In the genomic region with DNA sequence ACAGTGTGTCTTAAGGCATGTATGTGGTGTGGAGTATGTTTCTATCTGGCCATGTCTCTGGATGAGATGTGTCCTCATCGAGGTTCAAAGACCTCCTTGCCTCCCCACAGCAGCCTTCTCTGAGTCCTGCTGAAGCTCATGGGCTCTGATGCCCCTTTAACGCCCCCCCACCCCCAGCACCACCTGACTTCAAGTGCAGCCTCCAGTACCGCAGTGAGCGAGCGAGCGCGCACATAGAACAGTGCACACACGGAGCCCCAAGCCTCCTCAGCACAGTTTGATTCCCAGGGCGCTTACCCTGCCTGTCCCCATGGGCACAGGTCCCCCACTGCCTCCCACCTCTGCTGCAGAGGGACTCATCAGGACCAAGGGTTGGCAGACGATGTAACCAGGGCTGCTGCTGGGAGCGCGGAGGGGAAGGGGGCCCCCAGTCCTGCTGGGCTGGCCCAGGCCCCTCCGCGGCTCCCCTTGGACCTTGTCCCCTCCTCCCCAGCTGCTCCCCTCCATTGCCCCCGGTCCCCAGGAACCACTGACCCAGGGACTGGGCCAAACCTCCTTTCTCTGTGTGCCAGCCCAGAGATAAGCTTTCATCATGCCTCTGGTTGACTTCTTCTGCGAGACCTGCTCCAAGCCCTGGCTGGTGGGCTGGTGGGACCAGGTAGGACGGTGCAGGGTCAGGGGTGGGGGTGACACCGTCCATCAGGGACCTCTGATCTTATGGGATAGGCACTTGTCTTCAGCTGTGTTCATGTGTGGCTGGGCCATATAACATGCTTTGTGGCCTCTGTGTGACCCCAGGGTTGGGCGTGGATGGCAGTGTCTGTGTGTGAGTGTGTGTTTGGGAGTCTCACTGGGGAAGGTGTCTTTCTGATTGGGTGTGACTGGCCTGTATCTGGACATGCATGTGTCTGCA, we compare ENCODE assay signal across 9 mouse cellular contexts. TPM values are rescaled to one million over a fixed set of nuclear protein-coding genes. Genes with fewer than 3 reads are reported as not detected.
DNase-seq lines count a peak whose midpoint lies in the region; ATAC-seq and TF ChIP-seq lines count a peak whose summit lies in the region.
"Had no signal": no experiment of that assay in that cellular context is flagged by ENCODE, and none has a peak within 500 bp of the region (broad histone marks: within the 10 kb centered on the region; RNA-seq: fewer than 3 reads in every experiment).

No protein-coding gene starts in this region.

- no peak overlapping the region for H3K9ac ChIP-seq in heart, embryonic 15.5 days
- peak overlapping the region; percentile 73 for H3K9ac ChIP-seq in hindbrain, embryonic 12.5 days
- H3K9ac ChIP-seq in limb, embryonic 14.5 days (ENCODE audit: low read depth, low read length, severe bottlenecking), result peak overlapping the region; percentile 52; the same call in 1 of the 2 replicates
- H3K9ac ChIP-seq in stomach, embryonic 15.5 days, result no peak overlapping the region

- no peak for TF ChIP-seq CTCF in cerebellum, adult 2 months (IDR thresholded peaks at IDR 0.05; ENCODE audit: borderline replicate concordance, insufficient read depth, low read depth, low read length)

- H3K4me1 ChIP-seq in heart, embryonic 15.5 days (replicated peaks), result peaks cover 6% of the 10 kb centered on the region
- peaks cover 7% of the 10 kb centered on the region; the same call in 1 of the 2 replicates for H3K4me1 ChIP-seq in cerebellum, adult 2 months (ENCODE audit: control insufficient read depth, insufficient read depth, low read length)
- H3K4me1 ChIP-seq in hindbrain, embryonic 12.5 days, result peaks cover 30% of the 10 kb centered on the region
- peaks cover 6% of the 10 kb centered on the region; the same call in 1 of the 2 replicates for H3K4me1 ChIP-seq in limb, embryonic 14.5 days (ENCODE audit: control insufficient read depth, insufficient read depth, low read length)
- 0 out of 2 replicates have a peak, but pooled peaks cover 6% of the 10 kb centered on the region for H3K4me1 ChIP-seq in stomach, embryonic 15.5 days

- WGBS in heart, embryonic 15.5 days, result 45% methylated on average over 19 of the region's 19 CpGs
- WGBS in cerebellum, adult 2 months, result 5% methylated on average over 19 of the region's 19 CpGs
- WGBS in hindbrain, embryonic 12.5 days, result 28% methylated on average over 19 of the region's 19 CpGs
- WGBS in limb, embryonic 14.5 days, result 30% methylated on average over 17 of the region's 19 CpGs
- WGBS in stomach, embryonic 15.5 days, result 30% methylated on average over 19 of the region's 19 CpGs

- H3K36me3 ChIP-seq in heart, embryonic 15.5 days, result peaks cover 9% of the 10 kb centered on the region; the same call in 1 of the 2 replicates
- 0 out of 2 replicates have a peak, but pooled peaks cover 4% of the 10 kb centered on the region for H3K36me3 ChIP-seq in hindbrain, embryonic 12.5 days
- no peaks in the 10 kb centered on the region for H3K36me3 ChIP-seq in limb, embryonic 14.5 days (ENCODE audit: control insufficient read depth, insufficient read depth, low read length)
- no peaks in the 10 kb centered on the region for H3K36me3 ChIP-seq in stomach, embryonic 15.5 days

- no peak overlapping the region for H3K27ac ChIP-seq in heart, embryonic 15.5 days
- peak overlapping the region; percentile 78 for H3K27ac ChIP-seq in cerebellum, adult 2 months (ENCODE audit: insufficient read depth, low read length)
- H3K27ac ChIP-seq in hindbrain, embryonic 12.5 days, result peak overlapping the region; percentile 56; the same call in 1 of the 2 replicates
- H3K27ac ChIP-seq in limb, embryonic 14.5 days (replicated peaks; ENCODE audit: low read depth, low read length), result no peak overlapping the region
- H3K27ac ChIP-seq in stomach, embryonic 15.5 days, result no peak overlapping the region

- 0 out of 2 replicates have a peak, but pooled peaks have one; percentile 38 for ATAC-seq in heart, embryonic 15.5 days (replicated peaks; ENCODE audit: insufficient number of reproducible peaks, insufficient read depth, low FRiP score, low read depth)
- peak; percentile 71 for ATAC-seq in hindbrain, embryonic 12.5 days (ENCODE audit: low FRiP score)
- ATAC-seq in limb, embryonic 14.5 days (ENCODE audit: low FRiP score, low read depth), result peak; percentile 75
- peak; percentile 42; the same call in 1 of the 2 replicates for ATAC-seq in stomach, embryonic 15.5 days (ENCODE audit: insufficient read depth, low FRiP score, low read depth)

- TF ChIP-seq POLR2A in cerebellum, adult 2 months (IDR thresholded peaks at IDR 0.05; ENCODE audit: borderline replicate concordance, insufficient read depth, low read length), result peak; percentile 87
- TF ChIP-seq POLR2A in limb, embryonic 14.5 days (IDR thresholded peaks at IDR 0.05; ENCODE audit: borderline replicate concordance, extremely low read depth, insufficient read depth, insufficient read length), result no peak

- H3K27me3 ChIP-seq in heart, embryonic 15.5 days, result no peaks in the 10 kb centered on the region
- no peaks in the 10 kb centered on the region for H3K27me3 ChIP-seq in cerebellum, adult 2 months (ENCODE audit: control insufficient read depth, insufficient read depth, low read length)
- H3K27me3 ChIP-seq in hindbrain, embryonic 12.5 days, result no peaks in the 10 kb centered on the region
- H3K27me3 ChIP-seq in limb, embryonic 14.5 days (ENCODE audit: control insufficient read depth, insufficient read depth, low read length), result no peaks in the 10 kb centered on the region
- no peaks in the 10 kb centered on the region for H3K27me3 ChIP-seq in stomach, embryonic 15.5 days (replicated peaks)

- no peak for DNase-seq in heart, adult 9 months (ENCODE audit: low spot score in 2 of 2)
- DNase-seq in cerebellum, adult 2 months, result peak; percentile 74 to 75
- no peak for DNase-seq in limb, embryonic 14.5 days (ENCODE audit: low spot score)
- no peak for DNase-seq in spleen, postnatal 36 days (ENCODE audit: low spot score in 2 of 2)
- no peak for DNase-seq in spleen, postnatal 14 days (ENCODE audit: low spot score in 2 of 2)

- no peaks in the 10 kb centered on the region for H3K9me3 ChIP-seq in heart, embryonic 15.5 days (replicated peaks)
- no peaks in the 10 kb centered on the region for H3K9me3 ChIP-seq in hindbrain, embryonic 12.5 days (replicated peaks)
- no peaks in the 10 kb centered on the region for H3K9me3 ChIP-seq in limb, embryonic 14.5 days (ENCODE audit: control insufficient read depth, low read length)
- no peaks in the 10 kb centered on the region for H3K9me3 ChIP-seq in stomach, embryonic 15.5 days

- peak overlapping the region; percentile 34 for H3K4me3 ChIP-seq in heart, embryonic 15.5 days
- peak overlapping the region; percentile 99 for H3K4me3 ChIP-seq in cerebellum, adult 2 months (replicated peaks; ENCODE audit: insufficient read depth, low read depth, low read length)
- H3K4me3 ChIP-seq in hindbrain, embryonic 12.5 days, result peak overlapping the region; percentile 48
- peak overlapping the region; percentile 34 for H3K4me3 ChIP-seq in limb, embryonic 14.5 days (replicated peaks; ENCODE audit: low read length)
- peak overlapping the region; percentile 30 for H3K4me3 ChIP-seq in stomach, embryonic 15.5 days (replicated peaks)
- H3K4me3 ChIP-seq: erythroblast, embryonic 14.5 days had no signal

- peak overlapping the region; percentile 54 for H3K4me2 ChIP-seq in heart, embryonic 15.5 days
- H3K4me2 ChIP-seq in hindbrain, embryonic 12.5 days (replicated peaks), result peak overlapping the region; percentile 60
- H3K4me2 ChIP-seq in limb, embryonic 14.5 days (replicated peaks; ENCODE audit: low read depth, low read length, severe bottlenecking), result peak overlapping the region; percentile 47
- peak overlapping the region; percentile 47 for H3K4me2 ChIP-seq in stomach, embryonic 15.5 days

RNA-seq across cellular contexts. Expression of gene Pde4a, which starts 31.3 kb away (rescaled TPM):
- 13.0 and 13.5 TPM in 2 replicates for polyA plus RNA-seq in heart, embryonic 15.5 days (2015; fragmentation: Nextera tagmentation; extraction: Ambion mirVana)
- polyA plus RNA-seq in cerebellum, adult 2 months (2012; rRNA removed), result 51.2 and 57.4 TPM in 2 replicates
- polyA plus RNA-seq in hindbrain, embryonic 12.5 days (2016; fragmentation: Nextera tagmentation; extraction: Ambion mirVana), result 11.4 and 11.7 TPM in 2 replicates
- polyA plus RNA-seq in limb, embryonic 14.5 days (2012; rRNA removed), result 5.7 and 7.1 TPM in 2 replicates
- polyA plus RNA-seq in limb, embryonic 14.5 days (2014; fragmentation: Nextera tagmentation; extraction: Ambion mirVana), result 4.4 and 5.7 TPM in 2 replicates
- polyA plus RNA-seq in stomach, embryonic 15.5 days (2015; fragmentation: Nextera tagmentation; extraction: Ambion mirVana), result 5.9 and 6.2 TPM in 2 replicates

RNA-seq across cellular contexts. Expression of gene Keap1, which starts 42.4 kb away (rescaled TPM):
- 43.4 and 56.9 TPM in 2 replicates for polyA plus RNA-seq in heart, embryonic 15.5 days (2015; fragmentation: Nextera tagmentation; extraction: Ambion mirVana)
- polyA plus RNA-seq in cerebellum, adult 2 months (2012; rRNA removed), result 60.5 and 63.1 TPM in 2 replicates
- polyA plus RNA-seq in hindbrain, embryonic 12.5 days (2016; fragmentation: Nextera tagmentation; extraction: Ambion mirVana), result 54.8 and 55.6 TPM in 2 replicates
- 52.8 and 73.8 TPM in 2 replicates for polyA plus RNA-seq in limb, embryonic 14.5 days (2012; rRNA removed)
- polyA plus RNA-seq in limb, embryonic 14.5 days (2014; fragmentation: Nextera tagmentation; extraction: Ambion mirVana), result 50.4 and 52.3 TPM in 2 replicates
- polyA plus RNA-seq in stomach, embryonic 15.5 days (2015; fragmentation: Nextera tagmentation; extraction: Ambion mirVana), result 61.1 and 61.6 TPM in 2 replicates

RNA-seq across cellular contexts. Expression of gene Cdc37, which starts 47.0 kb away (rescaled TPM):
- 203 and 229 TPM in 2 replicates for polyA plus RNA-seq in heart, embryonic 15.5 days (2015; fragmentation: Nextera tagmentation; extraction: Ambion mirVana)
- polyA plus RNA-seq in cerebellum, adult 2 months (2012; rRNA removed), result 189 and 202 TPM in 2 replicates
- 271 and 274 TPM in 2 replicates for polyA plus RNA-seq in hindbrain, embryonic 12.5 days (2016; fragmentation: Nextera tagmentation; extraction: Ambion mirVana)
- 145 and 257 TPM in 2 replicates for polyA plus RNA-seq in limb, embryonic 14.5 days (2012; rRNA removed)
- polyA plus RNA-seq in limb, embryonic 14.5 days (2014; fragmentation: Nextera tagmentation; extraction: Ambion mirVana), result 292 and 299 TPM in 2 replicates
- polyA plus RNA-seq in stomach, embryonic 15.5 days (2015; fragmentation: Nextera tagmentation; extraction: Ambion mirVana), result 284 and 293 TPM in 2 replicates

RNA-seq across cellular contexts. Expression of gene S1pr5, which starts 51.5 kb away (rescaled TPM):
- 0.05 and 0.11 TPM in 2 replicates for polyA plus RNA-seq in heart, embryonic 15.5 days (2015; fragmentation: Nextera tagmentation; extraction: Ambion mirVana)
- 40.8 and 44.6 TPM in 2 replicates for polyA plus RNA-seq in cerebellum, adult 2 months (2012; rRNA removed)
- 1.5 and 1.9 TPM in 2 replicates for polyA plus RNA-seq in hindbrain, embryonic 12.5 days (2016; fragmentation: Nextera tagmentation; extraction: Ambion mirVana)
- 1.6 TPM in 2 replicates for polyA plus RNA-seq in limb, embryonic 14.5 days (2012; rRNA removed)
- 1.1 and 2.5 TPM in 2 replicates for polyA plus RNA-seq in limb, embryonic 14.5 days (2014; fragmentation: Nextera tagmentation; extraction: Ambion mirVana)
- polyA plus RNA-seq in stomach, embryonic 15.5 days (2015; fragmentation: Nextera tagmentation; extraction: Ambion mirVana), result 0.93 and 1.6 TPM in 2 replicates
- polyA plus RNA-seq: erythroblast, embryonic 14.5 days had no signal

Comparison
In these comparisons a context has a peak if more than half of its experiments do, and no peak if none do; other contexts are left out.
1. H3K27ac ChIP-seq: peak in cerebellum, adult 2 months (single experiment) and hindbrain, embryonic 12.5 days (single experiment); none in heart, embryonic 15.5 days (single experiment), limb, embryonic 14.5 days (single experiment) and stomach, embryonic 15.5 days (single experiment).
2. H3K4me3 ChIP-seq: peak in every context shown above with its lines; median percentile 99 in cerebellum, adult 2 months; 48 in hindbrain, embryonic 12.5 days; 34 in heart, embryonic 15.5 days; 34 in limb, embryonic 14.5 days; 30 in stomach, embryonic 15.5 days.
3. H3K9ac ChIP-seq: peak in hindbrain, embryonic 12.5 days (single experiment) and limb, embryonic 14.5 days (single experiment); none in heart, embryonic 15.5 days (single experiment) and stomach, embryonic 15.5 days (single experiment).
4. DNase-seq: peak in cerebellum, adult 2 months (2 of 2); none in heart, adult 9 months (0 of 2), limb, embryonic 14.5 days (single experiment), spleen, postnatal 36 days (0 of 2) and spleen, postnatal 14 days (0 of 2).
5. Peak in every context shown above with its lines, with median percentiles within 50 percentile points of each other: ATAC-seq and H3K4me2 ChIP-seq.